Mouse (Mus musculus): ENCODE data around the gene Lmcd1.
"Not testable (repeated sequence)": the region's sequence is repeated elsewhere in the genome, so short reads cannot be mapped to it uniquely, and the experiment has no call there.

Lmcd1 gene

GRCm38 (mm10) chr6:112273501-112274205 is at the start of gene Lmcd1:
TSS of gene Lmcd1 (plus strand) at chr6:112273758.
- in situ Hi-C loops (cut with MboI; ENCODE audit: low sequenced_read_pairs), result no loop called here

- in situ Hi-C loops (cut with MboI; ENCODE audit: low sequenced_read_pairs), result no loop called here
Observed at GRCm38 (mm10) chr6:112223877-112224632, 49.5 kb upstream of the Lmcd1 start.

- in situ Hi-C loops (cut with MboI; ENCODE audit: low sequenced_read_pairs), result no loop called here
Observed at GRCm38 (mm10) chr6:112236775-112237174, 36.8 kb upstream of the Lmcd1 start.

- in situ Hi-C loops (cut with MboI; ENCODE audit: low sequenced_read_pairs), result no loop called here
Observed at GRCm38 (mm10) chr6:112242216-112242615, 31.3 kb upstream of the Lmcd1 start.

- in situ Hi-C loops (cut with MboI; ENCODE audit: low sequenced_read_pairs), result no loop called here
Observed at GRCm38 (mm10) chr6:112245639-112246038, 27.9 kb upstream of the Lmcd1 start.

- in situ Hi-C loops (cut with MboI; ENCODE audit: low sequenced_read_pairs), result no loop called here
Observed at GRCm38 (mm10) chr6:112246636-112247035, 26.9 kb upstream of the Lmcd1 start.

GRCm38 (mm10) chr6:112253943-112254342 is 19.6 kb upstream of the Lmcd1 start:
- in situ Hi-C loops (cut with MboI; ENCODE audit: low sequenced_read_pairs), result not testable (repeated sequence)

- in situ Hi-C loops (cut with MboI; ENCODE audit: low sequenced_read_pairs), result no loop called here
Observed at GRCm38 (mm10) chr6:112254967-112255366, 18.6 kb upstream of the Lmcd1 start.

- in situ Hi-C loops (cut with MboI; ENCODE audit: low sequenced_read_pairs), result no loop called here
Observed at GRCm38 (mm10) chr6:112255388-112256225, 18.0 kb upstream of the Lmcd1 start.

- in situ Hi-C loops (cut with MboI; ENCODE audit: low sequenced_read_pairs), result no loop called here
Observed at GRCm38 (mm10) chr6:112256599-112256998, 17.0 kb upstream of the Lmcd1 start.

- in situ Hi-C loops (cut with MboI; ENCODE audit: low sequenced_read_pairs), result no loop called here
Observed at GRCm38 (mm10) chr6:112261089-112261488, 12.5 kb upstream of the Lmcd1 start.

- in situ Hi-C loops (cut with MboI; ENCODE audit: low sequenced_read_pairs), result no loop called here
Observed at GRCm38 (mm10) chr6:112264321-112264720, 9.2 kb upstream of the Lmcd1 start.

GRCm38 (mm10) chr6:112266631-112267030 is 6.9 kb upstream of the Lmcd1 start:
- in situ Hi-C loops (cut with MboI; ENCODE audit: low sequenced_read_pairs), result no loop called here

- in situ Hi-C loops (cut with MboI; ENCODE audit: low sequenced_read_pairs), result no loop called here
Observed at GRCm38 (mm10) chr6:112267661-112268357, 5.7 kb upstream of the Lmcd1 start.

- in situ Hi-C loops (cut with MboI; ENCODE audit: low sequenced_read_pairs), result no loop called here
Observed at GRCm38 (mm10) chr6:112274261-112275055, 900 bp downstream of the Lmcd1 start.

GRCm38 (mm10) chr6:112275731-112276245 is 2.2 kb downstream of the Lmcd1 start:
- in situ Hi-C loops (cut with MboI; ENCODE audit: low sequenced_read_pairs), result no loop called here

- in situ Hi-C loops (cut with MboI; ENCODE audit: low sequenced_read_pairs), result no loop called here
Observed at GRCm38 (mm10) chr6:112278805-112279204, 5.2 kb downstream of the Lmcd1 start.

GRCm38 (mm10) chr6:112280161-112280560 is 6.6 kb downstream of the Lmcd1 start:
- in situ Hi-C loops (cut with MboI; ENCODE audit: low sequenced_read_pairs), result no loop called here

GRCm38 (mm10) chr6:112280945-112281344 is 7.4 kb downstream of the Lmcd1 start:
- in situ Hi-C loops (cut with MboI; ENCODE audit: low sequenced_read_pairs), result no loop called here

- in situ Hi-C loops (cut with MboI; ENCODE audit: low sequenced_read_pairs), result no loop called here
Observed at GRCm38 (mm10) chr6:112281935-112282334, 8.4 kb downstream of the Lmcd1 start.

Measured in CH12F3 (cell line).